Mouse (Mus musculus) E14TG2a.4 (cell line): ENCODE measurements around the gene Asxl2.

Experiments used
- CTCF ChIP-seq: conservative IDR thresholded peaks from 2 replicates; pipeline ENCODE4 v1.5.1; 2014; ENCODE audit warnings: low read length
- POU5F1 ChIP-seq: IDR thresholded peaks from 2 replicates; pipeline ENCODE4 v1.6.1; 2014; ENCODE audit warnings: low read length, borderline replicate concordance

GRCm38 (mm10) chr12:3385940-3386339, 40.7 kb upstream of the Asxl2 start:
- TF ChIP-seq CTCF (no peak), POU5F1 (no peak)
